Mouse (Mus musculus): ENCODE measurements at regions not wholly inside any gene's neighbourhood (a gene's known extent, or its start where the extent isn't known, plus 50 kb on each side); places are given as distances from the start of the nearest gene placed in this dataset.

- TF ChIP-seq EP300 (IDR thresholded peaks at IDR 0.05) (no peak), CTCF (IDR thresholded peaks at IDR 0.05) (peak; percentile 7; the same call in 1 of the 2 replicates)
These were observed 161.0 kb downstream of the Cxcl12 start for GRCm38 (mm10) chr6:117329164-117329939.

All from lung, postnatal 0 days (tissue).